Mouse (Mus musculus) kidney, adult 2 months (tissue): ENCODE data around the gene Arl14ep.

ENCODE experiments used
- CTCF ChIP-seq: fragments of 200-500 bp; conservative IDR thresholded peaks from 2 replicates; pipeline ENCODE4 v1.5.1; 2011; ENCODE audit warnings: low read depth, mild to moderate bottlenecking, control low read depth, low read length, moderate library complexity, mixed read lengths; ENCODE audit not compliant: insufficient read depth, insufficient read length
- POLR2A ChIP-seq: fragments of 200-500 bp; IDR thresholded peaks from one replicate; pipeline ENCODE4 v1.6.1; 2011; ENCODE audit warnings: low read depth, low read length, control low read depth

DNA sequence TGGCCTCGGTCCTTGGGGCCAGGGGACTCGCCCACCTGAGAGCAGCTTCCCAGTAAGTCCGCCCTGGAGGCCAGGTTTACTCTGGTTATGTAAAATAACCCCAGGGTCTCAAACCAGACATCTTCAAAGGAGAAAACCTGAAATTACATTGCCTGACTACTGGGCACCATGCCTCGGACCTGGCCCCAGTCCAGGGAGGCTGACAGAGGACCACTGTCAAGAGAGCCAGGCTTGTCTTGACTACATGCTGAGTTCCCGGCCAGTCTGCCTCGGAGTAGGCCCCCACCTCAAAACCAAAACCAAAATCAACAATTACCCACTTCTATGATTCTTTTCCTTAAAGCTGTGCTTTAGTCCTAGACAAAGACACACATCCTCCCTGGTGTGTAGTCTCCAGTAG is 5.9 kb downstream of the Arl14ep start:
- TF ChIP-seq POLR2A (no peak), CTCF (no peak)
